Mouse (Mus musculus) forebrain, postnatal 0 days (tissue): ENCODE measurements around the gene Olfr118. TPM values are rescaled to one million over a fixed set of nuclear protein-coding genes. Genes with fewer than 3 reads are reported as not detected.
"Not testable (repeated sequence)": the region's sequence is repeated elsewhere in the genome, so short reads cannot be mapped to it uniquely, and the experiment has no call there.

Source experiments
- ATAC-seq: fragments of 200-750 bp; cut with Nextera tagmentation; 2 replicates; pipeline ENCODE4 v1.8.0; 2017; ENCODE audit warnings: mild to moderate bottlenecking, moderate library complexity
- DNase-seq: peaks from one replicate; pipeline ENCODE4 v3.0.0-alpha.2; 2015
- H3K27ac ChIP-seq: fragments of 300-500 bp; sonication (generic); 2 replicates; pipeline ENCODE4 v1.5.1; 2014; ENCODE audit warnings: low read depth, mild to moderate bottlenecking, antibody characterized with exemption, low read length, moderate library complexity, mixed read lengths
- H3K27me3 ChIP-seq: fragments of 300-500 bp; sonication (generic); 2 replicates; pipeline ENCODE4 v1.6.1; 2014; ENCODE audit warnings: mild to moderate bottlenecking, low read length, mixed read lengths; ENCODE audit not compliant: insufficient read depth
- H3K36me3 ChIP-seq: fragments of 300-500 bp; sonication (generic); 2 replicates; pipeline ENCODE4 v1.6.1; 2014; ENCODE audit warnings: mild to moderate bottlenecking, moderate library complexity; ENCODE audit not compliant: insufficient read depth
- H3K4me1 ChIP-seq: fragments of 300-500 bp; sonication (generic); 2 replicates; pipeline ENCODE4 v1.6.1; 2014; ENCODE audit warnings: antibody characterized with exemption; ENCODE audit not compliant: insufficient read depth
- H3K4me2 ChIP-seq: fragments of 300-500 bp; sonication (generic); 2 replicates; pipeline ENCODE4 v1.6.1; 2014; ENCODE audit warnings: low read depth, mild to moderate bottlenecking, moderate library complexity
- H3K4me3 ChIP-seq: fragments of 300-500 bp; sonication (generic); 2 replicates; pipeline ENCODE4 v1.5.1; 2014; ENCODE audit warnings: low read depth, low read length, mixed read lengths
- H3K9ac ChIP-seq: fragments of 300-500 bp; sonication (generic); 2 replicates; pipeline ENCODE4 v1.6.1; 2014; ENCODE audit warnings: mild to moderate bottlenecking
- H3K9me3 ChIP-seq: fragments of 300-500 bp; sonication (generic); 2 replicates; pipeline ENCODE4 v1.6.1; 2016; ENCODE audit warnings: low read length
- CTCF ChIP-seq: sonication (generic); IDR thresholded peaks from 2 replicates; pipeline ENCODE4 v1.5.1; 2016; ENCODE audit warnings: antibody characterized with exemption, control low read depth, low read depth
- WGBS: fragments of 180-500 bp; shearing (Covaris S2); extraction: QIAGEN DNeasy Blood & Tissue Kit; methylation state at CpG from one replicate; pipeline ENCODE4 v1.1.7; 2014; 5-methylcytosine and 5-hydroxymethylcytosine counted together
- polyA plus RNA-seq: library from polyadenylated mRNA; unstranded; fragments of >200 nt; fragmentation: Nextera tagmentation; extraction: Ambion mirVana; gene quantifications from 2 replicates; pipeline ENCODE4 v1.2.1, GENCODE M21; 2015
- total RNA-seq: library from RNA; depleted of rRNA; stranded (reverse); fragments of >200 nt; gene quantifications from 2 replicates; pipeline ENCODE4 v1.2.3, GENCODE M21; 2014; rRNA removed

The Olfr118 gene
- not detected in 2 replicates for total RNA-seq
- not detected in 2 replicates for polyA plus RNA-seq

DNA sequence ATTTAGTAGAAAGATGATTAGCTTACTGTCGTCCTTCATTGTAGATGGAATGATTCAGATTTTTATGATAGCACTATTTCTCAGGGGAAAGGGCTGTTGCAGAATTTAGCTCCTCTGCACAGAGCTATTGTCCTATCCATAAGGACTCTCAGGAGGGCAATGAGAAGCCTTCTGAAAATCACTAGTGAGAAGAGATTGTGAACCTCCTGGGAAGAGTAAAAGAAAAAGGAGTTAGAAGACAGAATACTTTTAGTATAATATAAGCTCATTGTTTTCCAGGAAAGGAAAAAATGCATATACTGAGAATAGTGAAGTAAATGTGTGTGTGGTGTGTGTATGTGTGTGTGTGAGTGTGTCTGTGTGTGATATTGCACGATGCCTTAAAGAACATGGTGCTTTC lies at the start of gene Olfr118:
Olfr118 (plus strand) TSS at position 301 of the 400 bp plus-strand sequence.
- H3K9me3 ChIP-seq: no peaks in the 10 kb centered on the region

DNA sequence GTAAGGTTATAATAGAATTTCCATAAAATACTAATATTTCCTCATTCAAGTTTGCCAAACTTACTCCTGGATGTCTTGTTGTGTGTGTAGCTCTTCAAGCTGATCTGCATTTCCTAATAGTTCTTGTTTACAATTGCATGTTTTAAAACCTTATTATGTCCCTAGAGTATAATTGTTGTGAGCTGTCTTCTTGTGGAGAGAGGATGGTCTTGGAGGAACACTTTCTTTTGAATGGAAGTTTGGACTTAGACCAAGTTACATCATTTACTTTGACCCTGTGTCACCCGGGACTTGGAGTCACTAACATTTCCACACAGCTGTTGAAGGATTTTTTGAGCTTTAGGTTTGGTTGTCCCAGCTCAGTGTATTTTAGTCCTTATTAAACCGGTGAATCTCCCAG lies 39.8 kb upstream of the Olfr118 start, which contains the start of the genes Olfr115 and Olfr116:
Olfr115 (minus strand) TSS at position 101 of the 400 bp plus-strand sequence.
Olfr116 (minus strand) TSS at position 191 of the 400 bp plus-strand sequence.
- Histone ChIP-seq H3K4me2 (no peak within 1 kb of the TSS), H3K27me3 (no peaks in the 10 kb centered on the region), H3K9me3 (no peaks in the 10 kb centered on the region), H3K4me3 (no peak within 1 kb of the TSS), H3K36me3 (no peaks in the 10 kb centered on the region), H3K4me1 (no peaks in the 10 kb centered on the region), H3K27ac (no peak within 1 kb of the TSS), H3K9ac (no peak within 1 kb of the TSS)
- 88% methylated on average over 2 of the region's 2 CpGs for WGBS
- no peak for ATAC-seq
- no peak for DNase-seq
- no peak for TF ChIP-seq CTCF

More for the DNA sequence above, at the start of gene Olfr118:
- Histone ChIP-seq H3K27ac (no peak within 1 kb of the TSS), H3K4me3 (no peak within 1 kb of the TSS), H3K4me2 (no peak within 1 kb of the TSS), H3K27me3 (no peaks in the 10 kb centered on the region), H3K9ac (no peak within 1 kb of the TSS), H3K36me3 (no peaks in the 10 kb centered on the region), H3K4me1 (no peaks in the 10 kb centered on the region)
- WGBS: 66% methylated on average over 2 of the region's 2 CpGs
- no peak for ATAC-seq
- TF ChIP-seq CTCF: no peak
- no peak for DNase-seq

GRCm38 (mm10) chr17:37663682-37664081 lies 3.1 kb upstream of the Olfr118 start, which contains the start of gene Olfr117:
Olfr117 (minus strand) TSS chr17:37663782.
- WGBS: 66% methylated on average over 1 of the region's 1 CpGs
- no peaks in the 10 kb centered on the region for H3K4me1 ChIP-seq
- H3K4me3 ChIP-seq: no peak within 1 kb of the TSS
- ATAC-seq: no peak
- no peak within 1 kb of the TSS for H3K4me2 ChIP-seq
- no peak for TF ChIP-seq CTCF
- H3K36me3 ChIP-seq: no peaks in the 10 kb centered on the region
- H3K9ac ChIP-seq: no peak within 1 kb of the TSS
- no peaks in the 10 kb centered on the region for H3K9me3 ChIP-seq
- H3K27me3 ChIP-seq: no peaks in the 10 kb centered on the region
- no peak for DNase-seq
- H3K27ac ChIP-seq: no peak within 1 kb of the TSS

- not testable (repeated sequence) for H3K27me3 ChIP-seq, H3K4me3 ChIP-seq, H3K4me1 ChIP-seq, H3K9ac ChIP-seq, DNase-seq, H3K9me3 ChIP-seq, H3K36me3 ChIP-seq, H3K4me2 ChIP-seq, H3K27ac ChIP-seq, ATAC-seq
- 65% methylated on average over 1 of the region's 1 CpGs for WGBS
Measured at GRCm38 (mm10) chr17:37696264-37696663, 29.5 kb downstream of the Olfr118 start, which contains the start of gene Olfr119. Olfr119 (plus strand) TSS chr17:37696564.

GRCm38 (mm10) chr17:37721508-37721907 lies 54.7 kb downstream of the Olfr118 start, which contains the start of gene Olfr120:
Olfr120 (plus strand) TSS chr17:37721808.
- no peak for TF ChIP-seq CTCF
- Histone ChIP-seq H3K9ac (no peak within 1 kb of the TSS), H3K4me2 (no peak within 1 kb of the TSS), H3K9me3 (no peaks in the 10 kb centered on the region), H3K27me3 (no peaks in the 10 kb centered on the region), H3K4me3 (no peak within 1 kb of the TSS), H3K27ac (no peak within 1 kb of the TSS), H3K36me3 (no peaks in the 10 kb centered on the region), H3K4me1 (no peaks in the 10 kb centered on the region)
- ATAC-seq (no peak), DNase-seq (no peak)
- 88% methylated on average over 1 of the region's 1 CpGs for WGBS

Other genes starting within 250 kb of the Olfr118 start
- not detected in 2 replicates for gene Olfr108, start 221.5 kb upstream of the Olfr118 start, total RNA-seq
- gene Olfr108, start 221.5 kb upstream of the Olfr118 start, polyA plus RNA-seq: not detected in 2 replicates
- gene Olfr109, start 208.1 kb upstream of the Olfr118 start, total RNA-seq: not detected in 2 replicates
- not detected in 2 replicates for gene Olfr109, start 208.1 kb upstream of the Olfr118 start, polyA plus RNA-seq
- not detected in 2 replicates for gene H2-M2, start 183.4 kb upstream of the Olfr118 start, total RNA-seq
- not detected in 2 replicates for gene H2-M2, start 183.4 kb upstream of the Olfr118 start, polyA plus RNA-seq
- gene Olfr110, start 174.5 kb upstream of the Olfr118 start, total RNA-seq: not detected in 2 replicates
- gene Olfr110, start 174.5 kb upstream of the Olfr118 start, polyA plus RNA-seq: not detected in 2 replicates
- gene Olfr111, start 159.0 kb upstream of the Olfr118 start, total RNA-seq: 0.15 and 0.95 TPM in 2 replicates
- gene Olfr111, start 159.0 kb upstream of the Olfr118 start, polyA plus RNA-seq: not detected in 2 replicates
- not detected in 2 replicates for gene Olfr112, start 97.5 kb upstream of the Olfr118 start, total RNA-seq
- gene Olfr112, start 97.5 kb upstream of the Olfr118 start, polyA plus RNA-seq: not detected in 2 replicates
- not detected in 2 replicates for gene Olfr113, start 89.3 kb upstream of the Olfr118 start, total RNA-seq
- gene Olfr113, start 89.3 kb upstream of the Olfr118 start, polyA plus RNA-seq: not detected in 2 replicates
- gene Olfr114, start 74.2 kb upstream of the Olfr118 start, total RNA-seq: not detected in 2 replicates
- gene Olfr114, start 74.2 kb upstream of the Olfr118 start, polyA plus RNA-seq: not detected in 2 replicates
- not detected in 2 replicates for gene Olfr115, start 39.9 kb upstream of the Olfr118 start, total RNA-seq
- not detected in 2 replicates for gene Olfr115, start 39.9 kb upstream of the Olfr118 start, polyA plus RNA-seq
- gene Olfr116, start 39.8 kb upstream of the Olfr118 start, total RNA-seq: not detected in 2 replicates
- gene Olfr116, start 39.8 kb upstream of the Olfr118 start, polyA plus RNA-seq: not detected in 2 replicates
- not detected in 2 replicates for gene Olfr117, start 3.2 kb upstream of the Olfr118 start, total RNA-seq
- gene Olfr117, start 3.2 kb upstream of the Olfr118 start, polyA plus RNA-seq: not detected in 2 replicates
- gene Olfr119, start 29.6 kb downstream of the Olfr118 start, total RNA-seq: not detected in 2 replicates
- not detected in 2 replicates for gene Olfr119, start 29.6 kb downstream of the Olfr118 start, polyA plus RNA-seq
- not detected in 2 replicates for gene Olfr120, start 54.8 kb downstream of the Olfr118 start, total RNA-seq
- not detected in 2 replicates for gene Olfr120, start 54.8 kb downstream of the Olfr118 start, polyA plus RNA-seq
- not detected in 2 replicates for gene Olfr121, start 81.9 kb downstream of the Olfr118 start, total RNA-seq
- gene Olfr121, start 81.9 kb downstream of the Olfr118 start, polyA plus RNA-seq: not detected in 2 replicates
- gene Olfr122, start 101.6 kb downstream of the Olfr118 start, total RNA-seq: not detected in 2 replicates
- gene Olfr122, start 101.6 kb downstream of the Olfr118 start, polyA plus RNA-seq: not detected in 2 replicates
- gene Olfr123, start 126.5 kb downstream of the Olfr118 start, total RNA-seq: not detected in 2 replicates
- not detected in 2 replicates for gene Olfr123, start 126.5 kb downstream of the Olfr118 start, polyA plus RNA-seq
- not detected in 2 replicates for gene Olfr124, start 132.9 kb downstream of the Olfr118 start, total RNA-seq
- not detected in 2 replicates for gene Olfr124, start 132.9 kb downstream of the Olfr118 start, polyA plus RNA-seq
- not detected in 2 replicates for gene Olfr125, start 166.0 kb downstream of the Olfr118 start, total RNA-seq
- not detected in 2 replicates for gene Olfr125, start 166.0 kb downstream of the Olfr118 start, polyA plus RNA-seq
- gene Olfr126, start 180.5 kb downstream of the Olfr118 start, total RNA-seq: not detected in 2 replicates
- not detected in 2 replicates for gene Olfr126, start 180.5 kb downstream of the Olfr118 start, polyA plus RNA-seq
- not detected in 2 replicates for gene Olfr127, start 233.4 kb downstream of the Olfr118 start, total RNA-seq
- gene Olfr127, start 233.4 kb downstream of the Olfr118 start, polyA plus RNA-seq: not detected in 2 replicates